Mouse (Mus musculus) MEL (cell line): Measurements from ENCODE around the gene Spg11.

ENCODE experiments used
- GATA1 ChIP-seq: IDR thresholded peaks from 2 replicates; pipeline ENCODE4 v1.6.1; 2011; ENCODE audit warnings: low read depth, low read length, improper control_type of control experiment
- KAT2A ChIP-seq: conservative IDR thresholded peaks from 2 replicates; pipeline ENCODE4 v1.6.1; 2012; ENCODE audit warnings: low read depth, low read length, improper control_type of control experiment, inconsistent platforms
- NELFE ChIP-seq: IDR thresholded peaks from 2 replicates; pipeline ENCODE4 v1.6.1; 2011; ENCODE audit warnings: low read depth, low read length, improper control_type of control experiment
- POLR2A ChIP-seq, 2 experiments: IDR thresholded peaks; 2 replicates each; pipeline ENCODE4 v1.6.1; 2011 to 2012; ENCODE audit warnings: low read length in 2 of 2, mild to moderate bottlenecking in 2 of 2, control low read depth in 1 of 2, improper control_type of control experiment in 1 of 2, low read depth in 1 of 2, moderate library complexity in 1 of 2; ENCODE audit not compliant: control insufficient read depth in 1 of 2, insufficient read depth in 1 of 2, poor library complexity in 1 of 2
- TCF12 ChIP-seq: IDR thresholded peaks from 2 replicates; pipeline ENCODE4 v1.6.1; 2014; ENCODE audit warnings: low read depth, mild to moderate bottlenecking, inconsistent platforms, low read length, improper control_type of control experiment, moderate library complexity
- USF1 ChIP-seq: IDR thresholded peaks from 2 replicates; pipeline ENCODE4 v1.6.1; 2014; ENCODE audit warnings: low read depth, mild to moderate bottlenecking, inconsistent platforms, low read length, improper control_type of control experiment, moderate library complexity

GRCm38 (mm10) chr2:122147508-122148241, 29.5 kb upstream of the Spg11 start, which contains the start of gene B2m:
- TF ChIP-seq TCF12: peak; percentile 48; the same call in 1 of the 2 replicates
- no peak for TF ChIP-seq USF1
- TF ChIP-seq KAT2A: no peak
- peak; percentile 98 to 100 for TF ChIP-seq POLR2A (IDR thresholded peaks at IDR 0.05; ENCODE audit: control insufficient read depth in 1 of 2, insufficient read depth in 1 of 2, low read depth in 1 of 2, low read length in 2 of 2, poor library complexity in 1 of 2)
- no peak for TF ChIP-seq GATA1
- TF ChIP-seq NELFE: peak; percentile 100
